Mouse (Mus musculus): ENCODE results near the gene Igf2bp3. TPM values are rescaled to one million over a fixed set of nuclear protein-coding genes. Genes with fewer than 3 reads are reported as not detected.

Gene Igf2bp3
- polyA plus RNA-seq, 1 experiment from 2014 or later, result 56.9 TPM

DNA sequence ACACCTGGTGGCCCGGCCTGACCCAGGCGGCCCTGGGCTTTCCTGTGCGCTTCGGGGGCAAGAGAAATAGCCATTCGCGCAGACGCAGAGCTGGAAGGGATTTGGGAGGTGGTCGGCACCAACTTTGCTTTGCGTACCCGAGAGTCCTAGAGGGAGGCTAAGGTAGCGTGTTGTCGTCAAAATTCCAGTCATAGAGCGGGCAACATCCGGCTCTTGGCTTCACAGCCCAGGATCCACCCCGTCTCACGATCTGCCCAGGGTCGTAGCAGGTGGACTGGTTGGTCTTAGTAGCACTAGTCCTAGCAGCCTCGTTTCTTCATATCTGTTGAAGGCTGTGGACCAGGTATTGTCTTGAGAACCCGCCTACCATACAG lies 140.7 kb downstream of the Igf2bp3 start:
- H3K9ac ChIP-seq, result peak overlapping the region; percentile 90
- peak overlapping the region; percentile 83 for H3K4me3 ChIP-seq
- H3K9me3 ChIP-seq (replicated peaks), result no peaks in the 10 kb centered on the region
- WGBS, result under 1% methylated on average over 19 of the region's 19 CpGs
- peak overlapping the region; percentile 93 for H3K4me2 ChIP-seq
- H3K27ac ChIP-seq, result peak overlapping the region; percentile 74
- H3K36me3 ChIP-seq (ENCODE audit: poor library complexity, severe bottlenecking), result 0 out of 2 replicates have a peak, but pooled peaks cover 3% of the 10 kb centered on the region
- H3K27me3 ChIP-seq, result peaks cover 3% of the 10 kb centered on the region
- H3K4me1 ChIP-seq, result peaks cover 19% of the 10 kb centered on the region
- no peak; the same call in none of the 2 replicates for ATAC-seq

DNA sequence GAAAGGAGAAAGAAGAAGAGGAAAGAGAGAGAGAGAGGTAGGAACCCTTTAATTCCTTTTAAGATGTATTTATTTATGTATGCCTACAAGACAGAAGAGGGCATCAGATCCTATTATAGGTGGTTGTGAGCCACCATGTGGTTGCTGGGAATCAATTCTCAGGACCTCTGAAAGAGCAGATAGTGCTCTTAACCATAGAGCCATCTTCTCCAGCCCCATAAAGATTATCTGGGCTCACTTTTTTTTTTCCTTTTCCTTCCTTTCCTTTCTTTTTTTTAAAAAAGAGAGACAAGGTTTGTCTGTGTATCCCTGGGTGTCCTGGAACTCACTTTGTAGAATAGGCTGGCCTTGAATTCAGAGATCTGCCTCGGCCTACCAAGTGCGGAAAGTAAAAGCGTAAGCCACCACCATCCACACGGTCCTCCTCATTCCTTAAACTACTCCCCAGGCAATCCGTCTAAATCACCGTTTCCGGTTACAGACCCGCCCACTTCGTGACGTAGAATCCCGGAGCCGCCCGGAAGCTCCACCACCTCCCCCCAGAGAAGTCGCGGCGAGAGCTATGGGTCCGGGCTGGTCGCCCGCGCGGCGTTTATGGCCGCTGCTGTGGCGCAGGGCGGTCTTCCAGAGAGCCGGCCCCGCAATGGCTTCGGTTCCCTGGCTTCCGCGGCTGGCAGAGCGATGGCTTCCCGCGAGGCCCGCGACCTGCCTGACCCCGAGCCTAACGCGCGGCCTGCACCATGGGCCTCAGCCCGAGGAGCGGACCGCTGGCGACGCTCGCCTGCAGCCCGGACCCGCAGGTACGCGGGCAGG lies 141.2 kb downstream of the Igf2bp3 start, which contains the start of gene Malsu1:
Malsu1 (plus strand) TSS at position 492 of the 813 bp plus-strand sequence.
- Histone ChIP-seq H3K9me3 (replicated peaks) (no peaks in the 10 kb centered on the region), H3K4me2 (peak within 1 kb of the TSS; percentile 93), H3K27me3 (peaks cover 3% of the 10 kb centered on the region), H3K4me3 (peak within 1 kb of the TSS; percentile 83), H3K4me1 (peaks cover 19% of the 10 kb centered on the region), H3K9ac (peak within 1 kb of the TSS; percentile 90), H3K27ac (peak within 1 kb of the TSS; percentile 74), H3K36me3 (ENCODE audit: poor library complexity, severe bottlenecking) (0 out of 2 replicates have a peak, but pooled peaks cover under 1% of the 10 kb centered on the region)
- under 1% methylated on average over 49 of the region's 49 CpGs for WGBS
- ATAC-seq, result peak; percentile 99

DNA sequence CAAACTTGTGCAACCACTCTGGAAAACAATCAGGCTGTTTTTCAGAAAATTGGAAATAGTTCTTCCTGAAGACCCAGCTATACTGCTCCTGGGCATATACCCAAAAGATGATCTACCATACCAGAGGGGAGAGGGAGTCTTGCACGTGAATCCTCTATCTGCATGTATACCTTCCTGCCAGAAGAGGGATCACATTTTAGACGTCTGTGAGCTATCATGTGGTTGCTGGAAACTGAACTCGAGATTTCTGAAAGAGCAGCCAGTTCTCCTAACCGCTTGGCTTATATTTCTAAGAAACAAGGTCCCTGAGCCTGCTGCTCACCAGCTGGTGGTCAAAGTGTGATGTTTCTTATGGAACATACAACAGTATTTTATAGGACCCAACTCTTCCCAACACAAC lies 146.4 kb downstream of the Igf2bp3 start:
- ATAC-seq, result no peak
- peaks cover 3% of the 10 kb centered on the region for H3K27me3 ChIP-seq
- no peak overlapping the region for H3K27ac ChIP-seq
- WGBS, result 49% methylated on average over 3 of the region's 4 CpGs
- H3K36me3 ChIP-seq (ENCODE audit: poor library complexity, severe bottlenecking), result no peaks in the 10 kb centered on the region
- H3K9ac ChIP-seq, result no peak overlapping the region
- 0 out of 2 replicates have a peak, but pooled peaks cover 3% of the 10 kb centered on the region for H3K4me1 ChIP-seq
- H3K9me3 ChIP-seq (replicated peaks), result no peaks in the 10 kb centered on the region
- H3K4me3 ChIP-seq, result no peak overlapping the region
- H3K4me2 ChIP-seq, result no peak overlapping the region

DNA sequence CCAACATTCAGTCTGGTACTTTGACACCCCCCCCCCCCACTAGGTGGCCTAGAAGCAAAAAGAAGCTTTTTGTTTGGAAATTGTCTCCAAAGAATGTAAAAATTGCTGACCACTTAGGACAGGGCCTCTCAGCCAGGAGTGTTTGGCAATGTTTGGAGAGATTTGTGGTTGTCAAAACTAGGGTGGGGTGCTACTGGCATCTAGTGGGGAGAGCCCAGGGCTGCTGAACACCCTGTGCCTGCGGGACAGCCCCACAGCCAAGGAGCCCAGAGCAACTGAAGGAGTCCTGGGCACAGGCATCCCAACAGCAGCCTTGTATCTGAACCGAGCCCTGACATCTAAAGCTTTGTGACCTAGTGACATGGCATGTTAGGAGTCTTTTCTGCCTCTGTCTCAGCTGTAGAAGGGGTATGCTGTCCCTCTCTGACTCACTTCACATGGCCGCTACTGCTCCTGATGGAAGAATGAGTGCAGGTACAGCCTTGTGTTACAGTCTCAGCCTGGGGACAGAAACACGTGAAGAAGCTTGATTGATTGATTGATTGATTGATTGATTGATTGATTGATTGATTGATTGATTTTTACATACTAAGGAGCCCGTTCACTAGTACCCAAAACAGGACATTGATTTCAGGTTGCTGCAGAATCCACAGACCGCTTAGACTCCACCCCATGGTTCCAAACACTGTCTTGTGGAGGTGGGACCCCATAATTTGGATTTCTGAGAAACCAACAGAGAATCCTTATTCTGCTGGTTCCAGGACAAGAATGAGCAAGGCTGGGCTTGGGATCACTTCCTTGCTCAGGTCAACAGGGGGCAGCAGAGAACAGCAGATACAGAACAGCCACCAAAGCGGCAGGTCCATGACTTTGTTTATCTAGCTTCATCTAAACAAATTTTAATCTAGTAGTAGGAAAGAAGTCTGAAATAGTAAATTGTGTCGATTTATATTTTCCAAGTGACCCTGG lies 157.4 kb downstream of the Igf2bp3 start:
- no peak overlapping the region for H3K9ac ChIP-seq
- WGBS, result 41% methylated on average over 8 of the region's 8 CpGs
- H3K27ac ChIP-seq, result no peak overlapping the region
- H3K4me2 ChIP-seq, result no peak overlapping the region
- H3K9me3 ChIP-seq (replicated peaks), result no peaks in the 10 kb centered on the region
- H3K4me3 ChIP-seq, result no peak overlapping the region
- no peaks in the 10 kb centered on the region for H3K27me3 ChIP-seq
- peak; percentile 41; the same call in 1 of the 2 replicates for ATAC-seq
- H3K36me3 ChIP-seq (ENCODE audit: poor library complexity, severe bottlenecking), result no peaks in the 10 kb centered on the region
- peaks cover 15% of the 10 kb centered on the region for H3K4me1 ChIP-seq

DNA sequence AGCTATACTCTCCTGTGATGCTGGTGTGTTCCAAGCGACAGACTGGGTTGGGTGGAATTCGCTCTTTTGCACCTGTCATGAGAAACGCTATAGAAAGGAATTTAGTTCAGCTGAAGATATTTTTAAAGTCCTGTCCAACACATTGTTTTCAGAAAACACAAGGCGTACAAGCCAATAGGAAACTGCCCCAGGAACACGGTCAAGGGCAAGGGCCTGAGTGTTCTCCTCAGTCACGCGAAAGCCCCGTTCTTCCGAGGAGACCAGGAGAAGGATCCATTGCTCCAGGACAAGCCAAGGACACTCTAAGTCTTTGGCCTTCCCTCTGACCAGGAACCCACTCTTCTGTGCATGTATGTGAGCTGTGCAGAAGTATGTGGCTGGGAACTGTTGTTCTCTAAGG lies 158.7 kb downstream of the Igf2bp3 start:
- no peak overlapping the region for H3K9ac ChIP-seq
- no peak overlapping the region for H3K4me3 ChIP-seq
- H3K27me3 ChIP-seq, result no peaks in the 10 kb centered on the region
- H3K9me3 ChIP-seq (replicated peaks), result no peaks in the 10 kb centered on the region
- H3K27ac ChIP-seq, result no peak overlapping the region
- H3K36me3 ChIP-seq (ENCODE audit: poor library complexity, severe bottlenecking), result no peaks in the 10 kb centered on the region
- H3K4me2 ChIP-seq, result no peak overlapping the region
- H3K4me1 ChIP-seq, result peaks cover 15% of the 10 kb centered on the region
- ATAC-seq, result no peak
- WGBS, result 58% methylated on average over 9 of the region's 9 CpGs

DNA sequence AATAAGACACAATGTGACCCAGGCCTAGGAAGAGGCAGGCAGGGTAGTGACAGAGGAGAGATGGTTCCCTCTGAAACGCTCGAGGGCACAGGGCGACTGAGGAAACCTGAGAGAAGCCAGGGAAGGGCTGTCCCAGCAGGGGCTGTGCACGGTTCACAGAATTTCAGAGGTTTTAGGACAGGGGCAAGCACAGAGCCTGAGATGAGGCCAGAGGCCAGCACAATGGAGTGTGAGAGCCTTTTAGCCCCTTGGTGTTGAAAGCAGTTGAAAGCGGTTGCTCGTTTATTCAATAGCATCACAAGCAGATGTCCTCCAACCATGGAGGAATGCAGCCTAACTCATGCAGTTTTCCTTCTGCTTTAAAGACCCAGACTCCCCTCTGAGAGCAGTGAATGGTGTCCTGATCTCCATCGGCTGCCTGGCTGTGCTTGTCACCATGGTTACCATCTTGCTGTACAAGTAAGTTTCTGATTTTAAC lies 159.5 kb downstream of the Igf2bp3 start:
- Histone ChIP-seq H3K27ac (peak overlapping the region; percentile 59), H3K4me2 (peak overlapping the region; percentile 22; the same call in 1 of the 2 replicates), H3K36me3 (ENCODE audit: poor library complexity, severe bottlenecking) (no peaks in the 10 kb centered on the region), H3K4me3 (no peak overlapping the region), H3K27me3 (no peaks in the 10 kb centered on the region), H3K4me1 (peaks cover 15% of the 10 kb centered on the region), H3K9ac (no peak overlapping the region; the same call in 1 of the 2 replicates), H3K9me3 (replicated peaks) (no peaks in the 10 kb centered on the region)
- 6% methylated on average over 7 of the region's 7 CpGs for WGBS
- ATAC-seq, result peak; percentile 77

DNA sequence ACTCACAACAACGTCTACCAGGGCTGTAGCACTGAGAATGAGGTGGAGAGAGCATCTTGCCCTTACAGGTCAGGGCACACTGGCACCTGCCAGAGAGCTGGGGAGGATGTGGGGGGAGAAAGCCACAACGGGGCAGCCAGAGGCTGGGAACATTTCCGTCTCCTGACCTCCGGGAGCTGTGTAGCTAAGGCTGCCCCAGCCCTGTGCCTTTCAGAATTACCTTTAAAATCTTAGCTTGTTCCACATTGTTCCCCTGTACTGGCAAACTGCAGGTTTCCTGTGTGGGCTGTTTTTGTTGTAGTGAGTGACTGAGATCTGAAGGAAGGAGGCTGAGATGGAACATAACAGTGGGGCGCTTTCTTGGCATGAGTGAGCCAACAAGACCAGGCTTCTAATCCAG lies 162.6 kb downstream of the Igf2bp3 start:
- 61% methylated on average over 5 of the region's 5 CpGs for WGBS
- H3K4me3 ChIP-seq, result no peak overlapping the region
- no peak overlapping the region for H3K9ac ChIP-seq
- H3K27me3 ChIP-seq, result no peaks in the 10 kb centered on the region
- H3K9me3 ChIP-seq (replicated peaks), result no peaks in the 10 kb centered on the region
- peaks cover 15% of the 10 kb centered on the region for H3K4me1 ChIP-seq
- H3K36me3 ChIP-seq (ENCODE audit: poor library complexity, severe bottlenecking), result no peaks in the 10 kb centered on the region
- no peak overlapping the region for H3K27ac ChIP-seq
- no peak for ATAC-seq
- no peak overlapping the region for H3K4me2 ChIP-seq

DNA sequence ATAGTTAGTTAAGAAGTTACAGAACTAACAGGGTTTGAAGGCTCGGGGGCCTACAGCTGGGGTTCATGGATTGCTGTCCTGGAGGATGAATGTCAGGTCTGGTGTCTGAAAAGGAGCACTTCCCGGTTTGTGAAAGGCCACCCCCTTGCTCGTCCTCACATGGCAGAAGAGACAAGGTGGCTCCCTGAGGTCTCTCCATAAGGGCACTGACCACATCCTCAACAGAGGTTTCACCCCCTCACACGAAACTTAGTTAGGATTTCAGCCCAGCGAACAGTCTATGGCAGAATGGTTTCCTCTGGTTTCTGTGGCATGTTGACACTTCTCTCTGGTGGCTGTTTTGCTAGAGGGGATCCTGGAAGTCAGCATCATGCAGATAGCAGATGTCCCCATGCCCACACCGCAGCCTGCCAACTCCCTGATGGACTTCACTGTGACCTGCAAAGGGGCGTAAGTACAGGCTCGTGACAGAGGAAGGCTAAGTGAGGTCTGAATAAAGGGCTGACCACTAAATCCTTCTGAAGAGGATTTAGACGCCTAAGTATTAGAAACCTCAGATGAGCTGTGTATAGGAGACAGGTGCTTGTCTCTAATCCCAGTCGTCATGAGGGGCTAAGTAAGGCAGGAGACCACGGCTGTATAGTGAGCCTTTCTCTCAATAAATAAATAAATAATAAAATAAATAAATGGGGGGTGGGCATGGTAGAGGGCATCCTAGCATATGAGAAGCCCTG lies 163.9 kb downstream of the Igf2bp3 start:
- no peak overlapping the region for H3K9ac ChIP-seq
- H3K27ac ChIP-seq, result no peak overlapping the region
- peaks cover 11% of the 10 kb centered on the region for H3K4me1 ChIP-seq
- H3K4me2 ChIP-seq, result no peak overlapping the region
- H3K36me3 ChIP-seq (ENCODE audit: poor library complexity, severe bottlenecking), result no peaks in the 10 kb centered on the region
- no peak overlapping the region for H3K4me3 ChIP-seq
- H3K27me3 ChIP-seq, result no peaks in the 10 kb centered on the region
- WGBS, result 49% methylated on average over 11 of the region's 11 CpGs
- no peaks in the 10 kb centered on the region for H3K9me3 ChIP-seq (replicated peaks)
- no peak for ATAC-seq

DNA sequence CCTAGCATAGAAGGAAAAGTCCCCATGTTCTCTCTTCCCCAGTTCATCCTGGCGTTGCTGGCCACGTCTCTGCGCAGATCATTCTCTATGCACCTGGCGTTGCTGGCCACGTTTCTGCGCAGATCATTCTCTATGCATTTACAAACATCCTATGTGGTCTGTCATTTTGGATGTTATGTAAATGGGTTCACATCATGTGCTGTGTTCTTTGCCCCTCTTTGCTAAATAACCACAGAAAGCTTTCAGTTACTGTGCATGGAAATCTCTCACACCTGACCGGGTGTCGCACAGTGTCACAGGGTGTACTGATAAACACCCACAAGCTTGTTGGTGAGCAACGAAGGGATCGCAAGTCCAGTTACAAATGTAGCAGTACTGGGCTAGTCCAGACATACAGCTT lies 166.4 kb downstream of the Igf2bp3 start:
- no peak overlapping the region for H3K27ac ChIP-seq
- no peak overlapping the region for H3K9ac ChIP-seq
- no peak for ATAC-seq
- H3K4me2 ChIP-seq, result no peak overlapping the region
- no peak overlapping the region for H3K4me3 ChIP-seq
- no peaks in the 10 kb centered on the region for H3K4me1 ChIP-seq
- WGBS, result 88% methylated on average over 10 of the region's 10 CpGs
- no peaks in the 10 kb centered on the region for H3K36me3 ChIP-seq (ENCODE audit: poor library complexity, severe bottlenecking)
- H3K27me3 ChIP-seq, result no peaks in the 10 kb centered on the region
- no peaks in the 10 kb centered on the region for H3K9me3 ChIP-seq (replicated peaks)

DNA sequence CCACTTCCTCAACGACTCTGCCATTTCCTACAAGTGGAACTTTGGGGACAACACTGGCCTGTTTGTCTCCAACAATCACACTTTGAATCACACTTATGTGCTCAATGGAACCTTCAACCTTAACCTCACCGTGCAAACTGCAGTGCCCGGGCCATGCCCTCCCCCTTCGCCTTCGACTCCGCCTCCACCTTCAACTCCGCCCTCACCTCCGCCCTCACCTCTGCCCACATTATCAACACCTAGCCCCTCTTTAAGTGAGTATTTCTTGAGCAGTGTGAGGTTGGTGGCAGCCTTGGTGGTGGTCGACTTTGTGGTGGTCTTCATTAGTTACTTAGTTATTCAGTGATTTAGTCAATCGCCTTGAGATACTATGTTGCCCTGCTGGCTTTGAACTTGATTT lies 166.9 kb downstream of the Igf2bp3 start:
- Histone ChIP-seq H3K4me2 (no peak overlapping the region), H3K36me3 (ENCODE audit: poor library complexity, severe bottlenecking) (no peaks in the 10 kb centered on the region), H3K27me3 (no peaks in the 10 kb centered on the region), H3K4me1 (no peaks in the 10 kb centered on the region), H3K9ac (no peak overlapping the region), H3K9me3 (replicated peaks) (no peaks in the 10 kb centered on the region), H3K27ac (no peak overlapping the region), H3K4me3 (no peak overlapping the region)
- no peak for ATAC-seq
- WGBS, result 78% methylated on average over 10 of the region's 10 CpGs

DNA sequence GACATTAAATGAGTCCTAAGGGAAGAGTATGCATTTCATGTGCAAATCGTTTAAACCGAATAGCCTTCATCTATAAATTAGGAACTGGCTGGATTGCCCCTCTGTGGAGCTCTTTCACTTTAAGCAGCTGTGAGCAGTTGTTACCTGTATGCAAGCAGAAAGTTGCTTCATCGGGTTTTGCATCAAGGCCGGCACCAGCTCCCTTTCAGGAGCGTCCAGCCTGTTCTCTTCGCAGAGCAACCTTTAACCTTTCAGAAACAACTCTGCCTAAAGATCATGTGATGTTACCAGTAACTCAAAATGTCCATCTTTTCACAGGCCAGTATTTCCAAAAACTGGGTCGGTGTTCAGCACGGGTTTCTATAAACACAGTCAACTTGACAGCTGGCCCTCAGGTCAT lies 167.8 kb downstream of the Igf2bp3 start:
- Histone ChIP-seq H3K27me3 (no peaks in the 10 kb centered on the region), H3K36me3 (ENCODE audit: poor library complexity, severe bottlenecking) (no peaks in the 10 kb centered on the region), H3K4me1 (no peaks in the 10 kb centered on the region), H3K27ac (no peak overlapping the region), H3K9me3 (replicated peaks) (no peaks in the 10 kb centered on the region), H3K4me2 (no peak overlapping the region), H3K9ac (no peak overlapping the region), H3K4me3 (no peak overlapping the region)
- no peak for ATAC-seq
- 83% methylated on average over 8 of the region's 8 CpGs for WGBS
